Mouse (Mus musculus): ENCODE data around the gene Fbln1.

- TF ChIP-seq POLR2A (IDR thresholded peaks at IDR 0.05; ENCODE audit: borderline replicate concordance, insufficient read depth, low read length), result no peak
- no peak for TF ChIP-seq CTCF (IDR thresholded peaks at IDR 0.05; ENCODE audit: borderline replicate concordance, insufficient read depth, low read depth, low read length)
Measured at GRCm38 (mm10) chr15:85324426-85324825, 118.7 kb downstream of the Fbln1 start.
